Mouse (Mus musculus) testis, adult 10 weeks (tissue): ENCODE results near the gene Olfr1323. TPM values are rescaled to one million over a fixed set of nuclear protein-coding genes. Genes with fewer than 3 reads are reported as not detected.

Experiments used
- polyA plus RNA-seq: library from polyadenylated mRNA; stranded (reverse); fragments of 350-450 nt; fragmentation: Illumina TruSeq; extraction: RNeasy Lipid Tissue Mini Kit (QIAGEN cat#74804); gene quantifications from one replicate; pipeline ENCODE4 v1.2.3, GENCODE M21; 2014; ENCODE audit warnings: low read depth, low replicate concordance

The Olfr1323 gene
- polyA plus RNA-seq: not detected

DNA sequence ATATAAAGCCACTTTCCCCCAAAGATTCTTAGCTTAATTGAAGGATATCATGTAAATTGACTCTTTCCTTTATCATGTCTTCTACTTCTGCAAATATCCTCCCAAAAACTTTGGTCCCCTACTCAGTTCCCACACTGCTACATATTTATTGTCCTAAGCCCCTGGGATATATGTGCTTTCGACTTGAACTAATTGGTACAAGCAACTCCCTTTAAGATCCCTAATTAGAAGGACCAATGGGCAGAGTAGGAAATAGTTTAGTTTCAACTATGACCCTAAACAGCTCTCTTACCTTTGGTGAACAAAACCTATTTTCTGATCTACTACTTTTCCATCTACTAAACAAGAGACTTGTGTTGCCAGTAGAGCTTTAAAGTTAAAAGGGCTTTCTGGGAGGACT lies at the start of gene Olfr1323:
TSS of gene Olfr1323 (minus strand) at position 101 of the 400 bp plus-strand sequence.

Other genes with a start within 250 kb of the Olfr1323 start
- gene Igsf1, start 221.6 kb downstream of the Olfr1323 start, polyA plus RNA-seq: not detected
- not detected for gene Olfr1322, start 127.9 kb downstream of the Olfr1323 start, polyA plus RNA-seq